Mouse (Mus musculus): ENCODE results near the gene Gramd1c. TPM values are rescaled to one million over a fixed set of nuclear protein-coding genes. Genes with fewer than 3 reads are reported as not detected.

Gramd1c gene
- polyA plus RNA-seq, 1 experiment from 2014 or later = 2.9 TPM

GRCm38 (mm10) chr16:43940846-43941245 is 122.3 kb downstream of the Gramd1c start:
- no peak overlapping the region for H3K9ac ChIP-seq
- 93% methylated on average over 4 of the region's 4 CpGs for WGBS
- no peak for ATAC-seq (ENCODE audit: low FRiP score)

GRCm38 (mm10) chr16:43935892-43936291 is 127.3 kb downstream of the Gramd1c start:
- Histone ChIP-seq H3K9me3 (no peaks in the 10 kb centered on the region), H3K4me2 (no peak overlapping the region), H3K27me3 (no peaks in the 10 kb centered on the region), H3K27ac (no peak overlapping the region), H3K36me3 (no peaks in the 10 kb centered on the region), H3K9ac (no peak overlapping the region), H3K4me1 (replicated peaks) (0 out of 2 replicates have a peak, but pooled peaks cover 4% of the 10 kb centered on the region), H3K4me3 (no peak overlapping the region)
- no peak for ATAC-seq (ENCODE audit: low FRiP score)
- WGBS = 81% methylated on average over 3 of the region's 3 CpGs

More at GRCm38 (mm10) chr16:43940846-43941245, 122.3 kb downstream of the Gramd1c start:
- H3K4me3 ChIP-seq = no peak overlapping the region
- H3K27ac ChIP-seq = no peak overlapping the region
- no peaks in the 10 kb centered on the region for H3K9me3 ChIP-seq
- no peaks in the 10 kb centered on the region for H3K36me3 ChIP-seq
- no peaks in the 10 kb centered on the region for H3K27me3 ChIP-seq
- H3K4me1 ChIP-seq (replicated peaks) = no peaks in the 10 kb centered on the region
- H3K4me2 ChIP-seq = no peak overlapping the region

- Histone ChIP-seq H3K9ac (no peak overlapping the region), H3K9me3 (no peaks in the 10 kb centered on the region), H3K4me2 (no peak overlapping the region), H3K27ac (no peak overlapping the region), H3K4me1 (replicated peaks) (0 out of 2 replicates have a peak, but pooled peaks cover 4% of the 10 kb centered on the region), H3K27me3 (no peaks in the 10 kb centered on the region), H3K36me3 (no peaks in the 10 kb centered on the region), H3K4me3 (no peak overlapping the region)
- WGBS = 70% methylated on average over 3 of the region's 3 CpGs
- no peak for ATAC-seq (ENCODE audit: low FRiP score)
Observed at GRCm38 (mm10) chr16:43935367-43935766, 127.8 kb downstream of the Gramd1c start.

GRCm38 (mm10) chr16:43934856-43935255 is 128.3 kb downstream of the Gramd1c start:
- Histone ChIP-seq H3K9ac (no peak overlapping the region), H3K9me3 (no peaks in the 10 kb centered on the region), H3K27ac (no peak overlapping the region), H3K4me2 (no peak overlapping the region), H3K27me3 (no peaks in the 10 kb centered on the region), H3K4me3 (no peak overlapping the region), H3K36me3 (no peaks in the 10 kb centered on the region), H3K4me1 (replicated peaks) (0 out of 2 replicates have a peak, but pooled peaks cover 4% of the 10 kb centered on the region)
- ATAC-seq (ENCODE audit: low FRiP score) = no peak
- WGBS = 82% methylated on average over 8 of the region's 8 CpGs

GRCm38 (mm10) chr16:43933041-43933440 is 130.1 kb downstream of the Gramd1c start:
- 90% methylated on average over 6 of the region's 6 CpGs for WGBS
- 0 out of 2 replicates have a peak, but pooled peaks cover 4% of the 10 kb centered on the region for H3K4me1 ChIP-seq (replicated peaks)

GRCm38 (mm10) chr16:43932319-43932718 is 130.8 kb downstream of the Gramd1c start:
- 88% methylated on average over 7 of the region's 7 CpGs for WGBS
- Histone ChIP-seq H3K27me3 (no peaks in the 10 kb centered on the region), H3K36me3 (no peaks in the 10 kb centered on the region), H3K27ac (no peak overlapping the region), H3K4me1 (replicated peaks) (0 out of 2 replicates have a peak, but pooled peaks cover 4% of the 10 kb centered on the region), H3K9me3 (no peaks in the 10 kb centered on the region), H3K4me2 (no peak overlapping the region), H3K9ac (no peak overlapping the region), H3K4me3 (no peak overlapping the region)
- no peak for ATAC-seq (ENCODE audit: low FRiP score)

More at GRCm38 (mm10) chr16:43933041-43933440, 130.1 kb downstream of the Gramd1c start:
- Histone ChIP-seq H3K4me2 (no peak overlapping the region), H3K27me3 (no peaks in the 10 kb centered on the region), H3K4me3 (no peak overlapping the region), H3K9ac (no peak overlapping the region), H3K27ac (no peak overlapping the region), H3K9me3 (no peaks in the 10 kb centered on the region), H3K36me3 (no peaks in the 10 kb centered on the region)
- ATAC-seq (ENCODE audit: low FRiP score) = no peak

- no peak overlapping the region for H3K4me2 ChIP-seq
- H3K4me1 ChIP-seq (replicated peaks) = 0 out of 2 replicates have a peak, but pooled peaks cover 4% of the 10 kb centered on the region
- ATAC-seq (ENCODE audit: low FRiP score) = no peak
- 60% methylated on average over 3 of the region's 3 CpGs for WGBS
- H3K9me3 ChIP-seq = no peaks in the 10 kb centered on the region
- no peaks in the 10 kb centered on the region for H3K36me3 ChIP-seq
- H3K27me3 ChIP-seq = no peaks in the 10 kb centered on the region
- no peak overlapping the region for H3K9ac ChIP-seq
- no peak overlapping the region for H3K4me3 ChIP-seq
- no peak overlapping the region for H3K27ac ChIP-seq
Observed at GRCm38 (mm10) chr16:43931502-43931901, 131.6 kb downstream of the Gramd1c start.

GRCm38 (mm10) chr16:43930577-43930976 is 132.6 kb downstream of the Gramd1c start:
- H3K27me3 ChIP-seq = no peaks in the 10 kb centered on the region

More at GRCm38 (mm10) chr16:43930577-43930976, 132.6 kb downstream of the Gramd1c start:
- Histone ChIP-seq H3K4me1 (replicated peaks) (0 out of 2 replicates have a peak, but pooled peaks cover 4% of the 10 kb centered on the region), H3K9ac (no peak overlapping the region), H3K36me3 (no peaks in the 10 kb centered on the region), H3K9me3 (no peaks in the 10 kb centered on the region), H3K27ac (no peak overlapping the region), H3K4me2 (no peak overlapping the region), H3K4me3 (no peak overlapping the region)
- ATAC-seq (ENCODE audit: low FRiP score) = no peak

Small RNA genes lying within 50 kb of the gene (microRNA-seq; reads per million reads assigned to microRNA genes)
- gene Mir3470b = not detected

Other genes starting within 250 kb of the Gramd1c start
- 10.1 and 12.0 TPM in 2 replicates for gene Ccdc191, start 173.5 kb downstream of the Gramd1c start, polyA plus RNA-seq (2015; fragmentation: Nextera tagmentation; extraction: Ambion mirVana)
- 20.5 and 22.2 TPM in 2 replicates for gene Qtrt2, start 136.5 kb downstream of the Gramd1c start, polyA plus RNA-seq (2015; fragmentation: Nextera tagmentation; extraction: Ambion mirVana)
- gene Zdhhc23, start 83.6 kb downstream of the Gramd1c start, polyA plus RNA-seq (2015; fragmentation: Nextera tagmentation; extraction: Ambion mirVana) = 1.7 and 1.8 TPM in 2 replicates
- gene Atp6v1a, start 76.4 kb upstream of the Gramd1c start, polyA plus RNA-seq (2015; fragmentation: Nextera tagmentation; extraction: Ambion mirVana) = 93.6 and 97.9 TPM in 2 replicates
- gene Naa50, start 76.5 kb upstream of the Gramd1c start, polyA plus RNA-seq (2015; fragmentation: Nextera tagmentation; extraction: Ambion mirVana) = 60.6 and 65.8 TPM in 2 replicates
- 2.6 and 2.9 TPM in 2 replicates for gene Usf3, start 109.9 kb upstream of the Gramd1c start, polyA plus RNA-seq (2015; fragmentation: Nextera tagmentation; extraction: Ambion mirVana)